Mouse (Mus musculus) heart, embryonic 14.5 days (tissue): ENCODE data around the gene Fam240b. TPM values are rescaled to one million over a fixed set of nuclear protein-coding genes. Genes with fewer than 3 reads are reported as not detected.

ENCODE experiments used
- ATAC-seq: fragments of 200-750 bp; cut with Nextera tagmentation; 2 replicates; pipeline ENCODE4 v1.8.0; 2017; ENCODE audit warnings: low read depth, moderate TSS enrichment; ENCODE audit not compliant: insufficient number of reproducible peaks, insufficient read depth, low FRiP score
- H3K27ac ChIP-seq, 2 experiments: fragments of 200-500 bp in 1 of 2; fragments of 300-500 bp in 1 of 2; sonication (generic) in 1 of 2; replicated peaks in 1 of 2; 2 replicates each; pipeline ENCODE4 v1.5.1; 2012 to 2014; ENCODE audit warnings: low read depth in 2 of 2, low read length in 2 of 2, control low read depth in 1 of 2, mild to moderate bottlenecking in 1 of 2, mixed read lengths in 1 of 2; ENCODE audit not compliant: control insufficient read depth in 1 of 2, insufficient read depth in 1 of 2
- H3K27me3 ChIP-seq: fragments of 300-500 bp; sonication (generic); 2 replicates; pipeline ENCODE4 v1.6.1; 2014; ENCODE audit warnings: mild to moderate bottlenecking, low read length, control low read depth; ENCODE audit not compliant: control insufficient read depth, insufficient read depth
- H3K36me3 ChIP-seq: fragments of 300-500 bp; sonication (generic); 2 replicates; pipeline ENCODE4 v1.6.1; 2014; ENCODE audit warnings: mild to moderate bottlenecking, control low read depth, low read length, mixed read lengths; ENCODE audit not compliant: control insufficient read depth, insufficient read depth
- H3K4me1 ChIP-seq, 2 experiments: fragments of 200-500 bp in 1 of 2; fragments of 300-500 bp in 1 of 2; sonication (generic) in 1 of 2; 2 replicates each; pipeline ENCODE4 v1.6.1; 2012 to 2014; ENCODE audit warnings: low read length in 2 of 2, control low read depth in 1 of 2, mixed read lengths in 1 of 2; ENCODE audit not compliant: control insufficient read depth in 2 of 2, insufficient read depth in 2 of 2
- H3K4me2 ChIP-seq: fragments of 300-500 bp; sonication (generic); 2 replicates; pipeline ENCODE4 v1.6.1; 2014; ENCODE audit warnings: mild to moderate bottlenecking, low read length
- H3K4me3 ChIP-seq, 2 experiments: fragments of 200-500 bp in 1 of 2; fragments of 300-500 bp in 1 of 2; sonication (generic) in 1 of 2; 2 replicates each; pipeline ENCODE4 v1.5.1; 2012 to 2014; ENCODE audit warnings: low read length in 2 of 2, mild to moderate bottlenecking in 2 of 2, control low read depth in 1 of 2, low read depth in 1 of 2, moderate library complexity in 1 of 2; ENCODE audit not compliant: control insufficient read depth in 1 of 2, insufficient read depth in 1 of 2
- H3K9ac ChIP-seq: fragments of 300-500 bp; sonication (generic); 2 replicates; pipeline ENCODE4 v1.6.1; 2014; ENCODE audit warnings: mild to moderate bottlenecking, low read length
- H3K9me3 ChIP-seq: fragments of 300-500 bp; sonication (generic); 2 replicates; pipeline ENCODE4 v1.6.1; 2016; ENCODE audit warnings: low read length, control low read depth; ENCODE audit not compliant: control insufficient read depth
- WGBS: fragments of 180-500 bp; shearing (Covaris S2); extraction: QIAGEN DNeasy Blood & Tissue Kit; methylation state at CpG from one replicate; pipeline ENCODE4 v1.1.7; 2014; 5-methylcytosine and 5-hydroxymethylcytosine counted together
- polyA plus RNA-seq: library from polyadenylated mRNA; unstranded; fragments of >200 nt; fragmentation: Nextera tagmentation; extraction: Ambion mirVana; gene quantifications from 2 replicates; pipeline ENCODE4 v1.2.1, GENCODE M21; 2014

The Fam240b gene
- polyA plus RNA-seq, 1 experiment from 2014 or later: not detected

- Histone ChIP-seq H3K9me3 (no peaks in the 10 kb centered on the region), H3K27ac (no peak overlapping the region), H3K9ac (no peak overlapping the region), H3K4me2 (no peak overlapping the region), H3K36me3 (no peaks in the 10 kb centered on the region), H3K4me3 (no peak overlapping the region), H3K4me1 (no peaks in the 10 kb centered on the region), H3K27me3 (no peaks in the 10 kb centered on the region)
- WGBS: 63% methylated on average over 7 of the region's 7 CpGs
- no peak for ATAC-seq
These were observed 47.4 kb downstream of the Fam240b start for GRCm38 (mm10) chr13:64450001-64450794.

GRCm38 (mm10) chr13:64448729-64449128 lies 48.9 kb downstream of the Fam240b start:
- H3K4me2 ChIP-seq: no peak overlapping the region
- ATAC-seq: no peak
- H3K4me1 ChIP-seq: no peaks in the 10 kb centered on the region
- no peak overlapping the region for H3K4me3 ChIP-seq
- no peak overlapping the region for H3K9ac ChIP-seq
- 67% methylated on average over 5 of the region's 5 CpGs for WGBS
- H3K27me3 ChIP-seq: no peaks in the 10 kb centered on the region
- no peaks in the 10 kb centered on the region for H3K9me3 ChIP-seq
- no peaks in the 10 kb centered on the region for H3K36me3 ChIP-seq
- no peak overlapping the region for H3K27ac ChIP-seq

- Histone ChIP-seq H3K4me1 (no peaks in the 10 kb centered on the region), H3K36me3 (no peaks in the 10 kb centered on the region), H3K4me3 (no peak overlapping the region), H3K4me2 (no peak overlapping the region), H3K27ac (no peak overlapping the region), H3K9ac (no peak overlapping the region), H3K9me3 (no peaks in the 10 kb centered on the region), H3K27me3 (no peaks in the 10 kb centered on the region)
- ATAC-seq: no peak
- WGBS: 3% methylated on average over 1 of the region's 1 CpGs
These were observed 49.6 kb downstream of the Fam240b start for GRCm38 (mm10) chr13:64447947-64448346.

GRCm38 (mm10) chr13:64445254-64445920 lies 52.2 kb downstream of the Fam240b start:
- Histone ChIP-seq H3K4me3 (no peak overlapping the region), H3K27me3 (no peaks in the 10 kb centered on the region), H3K4me1 (no peaks in the 10 kb centered on the region), H3K36me3 (no peaks in the 10 kb centered on the region), H3K4me2 (no peak overlapping the region), H3K9ac (no peak overlapping the region), H3K27ac (no peak overlapping the region), H3K9me3 (no peaks in the 10 kb centered on the region)
- no peak for ATAC-seq
- 70% methylated on average over 9 of the region's 9 CpGs for WGBS

GRCm38 (mm10) chr13:64443263-64443894 lies 54.2 kb downstream of the Fam240b start:
- Histone ChIP-seq H3K4me2 (no peak overlapping the region), H3K4me3 (no peak overlapping the region), H3K9ac (no peak overlapping the region), H3K4me1 (no peaks in the 10 kb centered on the region), H3K9me3 (no peaks in the 10 kb centered on the region), H3K27me3 (no peaks in the 10 kb centered on the region), H3K27ac (no peak overlapping the region), H3K36me3 (no peaks in the 10 kb centered on the region)
- no peak for ATAC-seq
- WGBS: 48% methylated on average over 4 of the region's 4 CpGs

- Histone ChIP-seq H3K27me3 (no peaks in the 10 kb centered on the region), H3K9ac (no peak overlapping the region), H3K36me3 (no peaks in the 10 kb centered on the region), H3K4me2 (no peak overlapping the region), H3K27ac (no peak overlapping the region), H3K9me3 (no peaks in the 10 kb centered on the region), H3K4me1 (no peaks in the 10 kb centered on the region), H3K4me3 (no peak overlapping the region)
- ATAC-seq: no peak
- 60% methylated on average over 4 of the region's 4 CpGs for WGBS
These were observed 57.0 kb downstream of the Fam240b start for GRCm38 (mm10) chr13:64440592-64440991.

GRCm38 (mm10) chr13:64439471-64439870 lies 58.1 kb downstream of the Fam240b start:
- Histone ChIP-seq H3K36me3 (no peaks in the 10 kb centered on the region), H3K4me1 (no peaks in the 10 kb centered on the region), H3K27ac (no peak overlapping the region), H3K4me3 (no peak overlapping the region), H3K9me3 (no peaks in the 10 kb centered on the region), H3K27me3 (no peaks in the 10 kb centered on the region), H3K4me2 (no peak overlapping the region), H3K9ac (no peak overlapping the region)
- ATAC-seq: no peak
- 63% methylated on average over 5 of the region's 5 CpGs for WGBS
